Mouse (Mus musculus) brain, embryonic 14.5 days (tissue): ENCODE results near the gene Atf7.

Experiments
- CTCF ChIP-seq: fragments of 200-500 bp; IDR thresholded peaks from 2 replicates; pipeline ENCODE4 v1.5.1; 2012; ENCODE audit warnings: inconsistent platforms, mild to moderate bottlenecking, moderate library complexity, borderline replicate concordance; ENCODE audit not compliant: insufficient read depth, insufficient read length; ENCODE audit errors: extremely low read depth
- POLR2A ChIP-seq: fragments of 200-500 bp; IDR thresholded peaks from 2 replicates; pipeline ENCODE4 v1.6.1; 2012; ENCODE audit warnings: mild to moderate bottlenecking, inconsistent platforms, borderline replicate concordance; ENCODE audit not compliant: poor library complexity, insufficient read depth, insufficient read length, severe bottlenecking; ENCODE audit errors: extremely low read depth

DNA sequence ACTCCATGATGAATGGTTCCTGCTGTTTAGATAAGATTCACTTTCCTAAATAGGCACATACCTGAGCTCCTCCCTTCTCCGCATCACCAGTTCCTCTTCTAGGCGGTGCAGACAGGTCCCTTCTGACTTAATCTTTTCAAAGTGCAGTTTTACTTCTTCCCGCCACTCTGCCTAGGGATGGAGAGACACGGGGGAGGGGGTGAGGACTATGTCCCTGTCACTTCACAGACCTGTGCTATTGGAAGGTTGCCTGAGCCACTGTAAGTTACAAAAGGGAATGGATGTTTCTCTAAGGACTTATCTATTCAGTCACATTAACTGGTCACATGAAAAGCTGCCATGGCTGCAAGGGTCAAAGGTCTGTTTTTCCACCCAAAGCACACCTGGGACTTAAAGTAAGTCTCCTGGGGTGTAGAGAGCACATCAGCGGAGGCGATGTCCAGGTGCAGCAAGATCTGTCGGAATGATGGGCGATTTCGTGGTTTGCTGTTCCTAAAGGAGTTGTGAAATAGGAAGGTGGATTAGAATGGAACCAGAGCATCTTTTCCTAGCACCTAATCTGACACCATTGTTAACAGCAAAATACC lies 122.9 kb downstream of the Atf7 start:
- no peak for TF ChIP-seq CTCF
- TF ChIP-seq POLR2A = no peak
